Mouse (Mus musculus) forebrain, postnatal 0 days (tissue): ENCODE results near the gene Tmcc3. TPM values are rescaled to one million over a fixed set of nuclear protein-coding genes. Genes with fewer than 3 reads are reported as not detected.

ENCODE experiments used
- ATAC-seq: fragments of 200-750 bp; cut with Nextera tagmentation; 2 replicates; pipeline ENCODE4 v1.8.0; 2017; ENCODE audit warnings: mild to moderate bottlenecking, moderate library complexity
- DNase-seq: peaks from one replicate; pipeline ENCODE4 v3.0.0-alpha.2; 2015
- H3K27ac ChIP-seq: fragments of 300-500 bp; sonication (generic); 2 replicates; pipeline ENCODE4 v1.5.1; 2014; ENCODE audit warnings: low read depth, mild to moderate bottlenecking, antibody characterized with exemption, low read length, moderate library complexity, mixed read lengths
- H3K27me3 ChIP-seq: fragments of 300-500 bp; sonication (generic); 2 replicates; pipeline ENCODE4 v1.6.1; 2014; ENCODE audit warnings: mild to moderate bottlenecking, low read length, mixed read lengths; ENCODE audit not compliant: insufficient read depth
- H3K36me3 ChIP-seq: fragments of 300-500 bp; sonication (generic); 2 replicates; pipeline ENCODE4 v1.6.1; 2014; ENCODE audit warnings: mild to moderate bottlenecking, moderate library complexity; ENCODE audit not compliant: insufficient read depth
- H3K4me1 ChIP-seq: fragments of 300-500 bp; sonication (generic); 2 replicates; pipeline ENCODE4 v1.6.1; 2014; ENCODE audit warnings: antibody characterized with exemption; ENCODE audit not compliant: insufficient read depth
- H3K4me2 ChIP-seq: fragments of 300-500 bp; sonication (generic); 2 replicates; pipeline ENCODE4 v1.6.1; 2014; ENCODE audit warnings: low read depth, mild to moderate bottlenecking, moderate library complexity
- H3K4me3 ChIP-seq: fragments of 300-500 bp; sonication (generic); 2 replicates; pipeline ENCODE4 v1.5.1; 2014; ENCODE audit warnings: low read depth, low read length, mixed read lengths
- H3K9ac ChIP-seq: fragments of 300-500 bp; sonication (generic); 2 replicates; pipeline ENCODE4 v1.6.1; 2014; ENCODE audit warnings: mild to moderate bottlenecking
- H3K9me3 ChIP-seq: fragments of 300-500 bp; sonication (generic); 2 replicates; pipeline ENCODE4 v1.6.1; 2016; ENCODE audit warnings: low read length
- CTCF ChIP-seq: sonication (generic); IDR thresholded peaks from 2 replicates; pipeline ENCODE4 v1.5.1; 2016; ENCODE audit warnings: antibody characterized with exemption, control low read depth, low read depth
- WGBS: fragments of 180-500 bp; shearing (Covaris S2); extraction: QIAGEN DNeasy Blood & Tissue Kit; methylation state at CpG from one replicate; pipeline ENCODE4 v1.1.7; 2014; 5-methylcytosine and 5-hydroxymethylcytosine counted together
- polyA plus RNA-seq: library from polyadenylated mRNA; unstranded; fragments of >200 nt; fragmentation: Nextera tagmentation; extraction: Ambion mirVana; gene quantifications from 2 replicates; pipeline ENCODE4 v1.2.1, GENCODE M21; 2015
- total RNA-seq: library from RNA; depleted of rRNA; stranded (reverse); fragments of >200 nt; gene quantifications from 2 replicates; pipeline ENCODE4 v1.2.3, GENCODE M21; 2014

Gene Tmcc3
- total and polyA plus RNA-seq, 2 experiments from 2014 or later = 7.5 to 10.2 TPM

GRCm38 (mm10) chr10:94565410-94566221 is 253.9 kb downstream of the Tmcc3 start:
- no peaks in the 10 kb centered on the region for H3K9me3 ChIP-seq
- no peaks in the 10 kb centered on the region for H3K27me3 ChIP-seq
- no peak for ATAC-seq
- WGBS = 68% methylated on average over 7 of the region's 7 CpGs
- no peak overlapping the region for H3K27ac ChIP-seq
- no peak overlapping the region for H3K4me2 ChIP-seq
- no peak overlapping the region for H3K9ac ChIP-seq
- TF ChIP-seq CTCF = no peak
- no peak overlapping the region for H3K4me3 ChIP-seq
- DNase-seq = no peak
- no peaks in the 10 kb centered on the region for H3K4me1 ChIP-seq
- no peaks in the 10 kb centered on the region for H3K36me3 ChIP-seq

DNA sequence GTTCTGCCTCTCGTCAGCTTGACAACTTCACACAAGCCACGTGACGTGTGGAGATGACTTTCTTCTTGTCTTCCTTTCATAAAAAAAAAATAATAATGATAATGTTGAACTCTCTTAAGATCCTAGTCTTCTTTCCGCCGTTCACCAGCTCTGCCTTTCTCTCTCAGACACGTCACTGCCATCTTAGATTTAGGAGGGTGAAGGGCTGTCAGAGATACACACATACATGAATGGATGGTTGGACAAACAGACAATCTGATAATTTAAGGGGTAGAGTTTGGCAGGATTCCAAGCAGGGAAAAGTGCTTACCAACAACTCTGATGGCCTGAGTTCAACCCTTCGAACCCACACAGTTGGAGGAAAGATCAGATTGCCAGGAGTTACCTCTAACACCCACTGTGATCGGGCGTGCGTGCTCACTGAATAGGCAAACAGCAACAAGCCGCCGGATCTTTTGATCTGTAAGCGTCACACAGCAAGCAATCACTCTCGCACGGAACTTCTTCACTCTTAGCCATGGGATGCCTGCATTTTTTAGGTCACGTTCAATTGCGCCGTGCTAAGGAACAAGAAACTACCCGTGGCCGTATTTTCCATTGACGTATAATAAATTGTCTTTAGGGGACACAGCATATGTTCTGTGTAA is 254.6 kb downstream of the Tmcc3 start:
- DNase-seq (no peak), ATAC-seq (no peak)
- Histone ChIP-seq H3K4me1 (no peaks in the 10 kb centered on the region), H3K4me3 (no peak overlapping the region), H3K9me3 (no peaks in the 10 kb centered on the region), H3K27me3 (no peaks in the 10 kb centered on the region), H3K36me3 (no peaks in the 10 kb centered on the region), H3K27ac (no peak overlapping the region), H3K9ac (no peak overlapping the region), H3K4me2 (no peak overlapping the region)
- 57% methylated on average over 21 of the region's 21 CpGs for WGBS
- TF ChIP-seq CTCF = no peak

DNA sequence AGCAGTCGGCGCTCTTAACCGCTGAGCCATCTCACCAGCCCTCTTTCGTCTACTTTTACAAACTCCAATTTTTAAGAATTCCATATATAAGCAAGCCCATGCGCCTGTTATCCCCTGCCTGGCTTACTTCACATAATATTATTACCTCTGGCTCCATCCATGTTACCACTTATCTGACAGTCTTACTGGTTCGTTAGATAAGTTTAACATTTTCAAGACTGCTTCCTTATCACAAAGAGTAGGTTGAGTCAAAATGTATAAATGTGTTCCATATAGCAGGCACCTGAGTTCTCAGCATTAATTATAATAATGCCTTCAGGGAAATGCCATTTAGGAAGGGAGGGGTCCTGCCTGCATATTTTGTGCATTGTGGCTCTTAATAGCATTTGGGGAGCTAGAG is 255.5 kb downstream of the Tmcc3 start:
- DNase-seq (no peak), ATAC-seq (no peak)
- no peaks in the 10 kb centered on the region for H3K9me3 ChIP-seq
- no peaks in the 10 kb centered on the region for H3K27me3 ChIP-seq
- no peak overlapping the region for H3K4me3 ChIP-seq
- no peak for TF ChIP-seq CTCF
- H3K9ac ChIP-seq = no peak overlapping the region
- H3K27ac ChIP-seq = no peak overlapping the region
- no peak overlapping the region for H3K4me2 ChIP-seq
- 95% methylated on average over 6 of the region's 6 CpGs for WGBS
- no peaks in the 10 kb centered on the region for H3K4me1 ChIP-seq
- H3K36me3 ChIP-seq = no peaks in the 10 kb centered on the region

DNA sequence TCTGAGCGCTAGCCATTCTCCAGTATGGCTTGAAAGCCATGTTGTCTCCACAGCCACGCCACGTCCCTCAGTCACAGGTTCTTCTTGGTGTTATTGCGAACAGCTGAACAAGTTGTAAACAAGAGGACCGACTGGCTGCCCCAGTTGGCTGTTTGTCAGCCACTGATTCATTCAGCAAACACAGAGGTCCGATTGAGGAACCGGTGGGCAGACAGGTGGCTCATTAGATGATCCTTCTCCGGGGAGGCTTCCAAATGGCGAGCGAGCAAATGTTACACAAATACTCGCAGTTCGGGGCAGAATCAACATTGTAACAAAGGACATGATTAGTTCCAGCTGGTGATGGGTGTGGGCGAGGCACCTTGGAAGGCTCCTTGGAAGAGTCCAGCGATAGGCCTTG is 256.2 kb downstream of the Tmcc3 start:
- TF ChIP-seq CTCF = no peak
- ATAC-seq (no peak), DNase-seq (no peak)
- H3K36me3 ChIP-seq = no peaks in the 10 kb centered on the region
- no peak overlapping the region for H3K27ac ChIP-seq
- no peaks in the 10 kb centered on the region for H3K4me1 ChIP-seq
- no peaks in the 10 kb centered on the region for H3K9me3 ChIP-seq
- no peak overlapping the region for H3K4me2 ChIP-seq
- H3K27me3 ChIP-seq = no peaks in the 10 kb centered on the region
- 64% methylated on average over 14 of the region's 14 CpGs for WGBS
- H3K9ac ChIP-seq = no peak overlapping the region
- no peak overlapping the region for H3K4me3 ChIP-seq

GRCm38 (mm10) chr10:94568867-94569266 is 257.1 kb downstream of the Tmcc3 start:
- 80% methylated on average over 7 of the region's 7 CpGs for WGBS
- no peak for DNase-seq
- Histone ChIP-seq H3K4me3 (no peak overlapping the region), H3K4me2 (no peak overlapping the region), H3K4me1 (no peaks in the 10 kb centered on the region), H3K27ac (no peak overlapping the region), H3K27me3 (no peaks in the 10 kb centered on the region), H3K9me3 (no peaks in the 10 kb centered on the region), H3K36me3 (no peaks in the 10 kb centered on the region), H3K9ac (no peak overlapping the region)
- TF ChIP-seq CTCF = no peak
- ATAC-seq = no peak

DNA sequence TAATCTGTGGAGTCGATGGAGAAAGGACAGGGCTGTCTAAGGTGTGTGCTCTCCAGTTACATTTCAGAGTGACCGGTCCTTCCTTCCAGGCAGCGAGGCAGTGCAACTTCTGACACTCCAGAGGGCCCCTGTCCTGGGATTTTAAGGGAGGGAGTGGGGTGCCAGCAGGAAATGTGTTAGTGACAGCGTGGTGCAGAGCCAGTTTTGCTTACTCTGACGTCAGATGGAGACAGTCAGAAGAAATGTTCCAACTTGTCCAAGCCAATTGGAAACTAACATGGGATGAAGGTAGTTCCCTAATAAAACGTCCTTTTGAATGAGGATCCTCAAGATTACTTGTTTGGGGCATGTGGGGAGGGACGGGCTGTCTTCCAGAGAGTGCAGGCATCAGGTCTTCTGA is 258.0 kb downstream of the Tmcc3 start:
- Histone ChIP-seq H3K9me3 (no peaks in the 10 kb centered on the region), H3K9ac (no peak overlapping the region), H3K27ac (no peak overlapping the region), H3K4me1 (no peaks in the 10 kb centered on the region), H3K4me3 (no peak overlapping the region), H3K27me3 (no peaks in the 10 kb centered on the region), H3K4me2 (no peak overlapping the region), H3K36me3 (no peaks in the 10 kb centered on the region)
- DNase-seq (no peak), ATAC-seq (no peak)
- 77% methylated on average over 7 of the region's 7 CpGs for WGBS
- no peak for TF ChIP-seq CTCF

GRCm38 (mm10) chr10:94571927-94572620 is 260.3 kb downstream of the Tmcc3 start:
- WGBS = 92% methylated on average over 9 of the region's 9 CpGs
- H3K4me3 ChIP-seq = no peak overlapping the region
- no peak for DNase-seq

More at GRCm38 (mm10) chr10:94571927-94572620, 260.3 kb downstream of the Tmcc3 start:
- no peaks in the 10 kb centered on the region for H3K36me3 ChIP-seq
- 0 out of 2 replicates have a peak, but pooled peaks have one; percentile 9 for TF ChIP-seq CTCF
- H3K4me1 ChIP-seq = no peaks in the 10 kb centered on the region
- H3K27ac ChIP-seq = no peak overlapping the region
- no peak overlapping the region for H3K9ac ChIP-seq
- ATAC-seq = peak; percentile 10; the same call in 1 of the 2 replicates
- no peaks in the 10 kb centered on the region for H3K27me3 ChIP-seq
- H3K9me3 ChIP-seq = no peaks in the 10 kb centered on the region
- no peak overlapping the region for H3K4me2 ChIP-seq
